Mouse (Mus musculus): ENCODE measurements at regions not wholly inside any gene's neighbourhood (a gene's known extent, or its start where the extent isn't known, plus 50 kb on each side); places are given as distances from the start of the nearest gene placed in this dataset.

DNA sequence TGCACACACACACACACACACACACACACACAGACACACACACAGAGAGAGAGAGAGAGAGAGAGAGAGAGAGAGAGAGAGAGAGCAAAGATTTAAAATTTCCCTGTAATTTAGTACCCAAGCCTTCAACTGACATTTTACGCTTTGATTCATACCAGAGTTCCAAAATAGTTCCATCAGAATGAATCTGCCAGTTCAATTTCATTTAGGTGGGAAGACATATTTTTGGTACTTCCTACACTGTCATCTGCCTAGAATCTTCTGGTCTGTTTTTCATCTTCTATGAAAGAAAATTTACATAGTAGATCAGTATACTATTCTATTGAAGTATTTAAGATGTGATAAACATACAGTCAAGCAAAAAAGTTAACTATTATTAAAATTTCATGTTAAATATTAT is 1177.4 kb downstream of the Zpld1 start:
- H3K36me3 ChIP-seq = no peaks in the 10 kb centered on the region

DNA sequence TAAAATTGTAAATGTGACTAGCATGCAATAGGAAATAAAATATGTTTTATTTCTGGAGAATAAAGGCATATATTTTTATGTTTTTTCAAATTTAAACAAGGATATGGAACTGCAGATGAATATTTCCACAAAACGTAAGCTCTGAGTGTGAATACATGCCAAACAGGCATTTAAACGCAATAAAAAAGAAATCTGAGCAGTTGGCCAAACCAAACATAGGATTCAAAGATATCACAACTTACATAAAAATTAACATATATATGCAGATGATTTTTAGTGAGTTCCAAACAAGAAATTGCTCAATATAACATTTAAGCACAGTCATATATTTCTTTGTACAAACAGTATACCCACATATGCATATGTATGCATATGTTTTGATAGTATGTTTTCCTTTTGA is 1199.1 kb downstream of the Zpld1 start:
- ATAC-seq (replicated peaks) = no peak
- no peak overlapping the region for H3K27ac ChIP-seq (replicated peaks)
- H3K9ac ChIP-seq (replicated peaks) = no peak overlapping the region
- H3K27me3 ChIP-seq = no peaks in the 10 kb centered on the region
- H3K36me3 ChIP-seq = no peaks in the 10 kb centered on the region
- H3K4me3 ChIP-seq = no peak overlapping the region
- 71% methylated on average over 2 of the region's 2 CpGs for WGBS
- no peaks in the 10 kb centered on the region for H3K9me3 ChIP-seq
- no peak overlapping the region for H3K4me2 ChIP-seq (replicated peaks)
- no peaks in the 10 kb centered on the region for H3K4me1 ChIP-seq

More for the DNA sequence above, 1177.4 kb downstream of the Zpld1 start:
- no peaks in the 10 kb centered on the region for H3K27me3 ChIP-seq
- WGBS = 97% methylated on average over 1 of the region's 1 CpGs
- no peaks in the 10 kb centered on the region for H3K9me3 ChIP-seq
- no peak overlapping the region for H3K9ac ChIP-seq (replicated peaks)
- H3K4me2 ChIP-seq (replicated peaks) = no peak overlapping the region
- ATAC-seq (replicated peaks) = no peak
- no peaks in the 10 kb centered on the region for H3K4me1 ChIP-seq
- H3K4me3 ChIP-seq = no peak overlapping the region
- no peak overlapping the region for H3K27ac ChIP-seq (replicated peaks)

DNA sequence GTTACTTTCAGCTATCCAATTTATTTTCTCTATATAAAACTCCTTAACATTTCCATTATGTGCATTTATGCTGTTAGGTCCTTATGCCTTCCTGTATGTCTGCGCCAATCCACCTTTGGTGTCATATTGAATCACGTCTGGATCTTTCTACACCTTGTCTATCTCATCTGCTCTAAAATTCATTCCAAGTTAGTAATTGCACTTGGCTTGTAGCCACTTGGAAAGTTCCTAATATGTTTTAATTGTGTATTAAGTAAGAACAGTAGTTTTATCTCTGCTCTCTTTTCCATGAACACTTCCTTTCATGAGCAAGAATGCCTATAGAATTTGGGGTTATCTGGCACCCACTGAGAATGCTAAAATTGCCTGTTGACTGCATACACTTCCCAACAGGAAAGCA is 1205.6 kb downstream of the Zpld1 start:
- Histone ChIP-seq H3K36me3 (no peaks in the 10 kb centered on the region), H3K9me3 (no peaks in the 10 kb centered on the region), H3K4me2 (replicated peaks) (no peak overlapping the region), H3K9ac (replicated peaks) (no peak overlapping the region), H3K4me1 (no peaks in the 10 kb centered on the region), H3K27me3 (no peaks in the 10 kb centered on the region), H3K27ac (replicated peaks) (no peak overlapping the region), H3K4me3 (no peak overlapping the region)
- no peak for ATAC-seq (replicated peaks)
- WGBS = 61% methylated on average over 2 of the region's 2 CpGs

DNA sequence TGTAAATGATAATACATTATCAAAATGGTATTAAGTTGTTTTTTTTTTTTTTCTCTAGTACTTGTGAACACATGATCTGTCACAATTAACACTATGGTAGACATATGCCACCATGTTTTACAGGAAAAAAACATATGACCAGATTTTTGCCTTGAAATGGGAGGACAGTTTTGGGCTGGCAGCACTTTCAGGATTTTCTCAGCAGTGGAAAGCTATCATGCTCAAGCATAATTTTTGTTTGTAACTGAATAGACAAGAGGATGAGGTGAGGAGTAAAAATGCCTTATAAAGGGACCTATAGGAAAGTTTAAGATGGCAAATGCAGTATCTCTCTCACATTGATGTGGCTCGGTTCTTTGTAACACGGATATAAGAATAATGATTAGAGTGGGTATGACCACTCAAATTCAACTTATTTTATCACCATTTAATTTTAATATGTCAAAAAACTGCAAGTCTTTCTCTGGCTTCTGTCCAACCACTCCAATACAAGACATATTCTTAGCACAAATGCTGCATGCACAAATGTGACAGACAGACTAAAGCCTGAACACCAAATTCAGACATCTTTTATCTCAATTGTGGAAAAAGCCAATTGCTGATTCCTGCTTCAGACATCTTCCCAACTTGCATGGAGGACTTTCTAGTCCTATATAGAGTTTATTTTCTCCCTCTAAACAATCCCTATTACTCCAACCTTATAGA is 1206.6 kb downstream of the Zpld1 start:
- H3K27ac ChIP-seq (replicated peaks) = peak overlapping the region; percentile 31; the same call in 1 of the 2 replicates
- H3K9ac ChIP-seq (replicated peaks) = no peak overlapping the region
- WGBS = 80% methylated on average over 2 of the region's 2 CpGs
- H3K4me3 ChIP-seq = no peak overlapping the region
- peak; percentile 53 for ATAC-seq (replicated peaks)
- H3K4me2 ChIP-seq (replicated peaks) = no peak overlapping the region
- no peaks in the 10 kb centered on the region for H3K9me3 ChIP-seq
- no peaks in the 10 kb centered on the region for H3K4me1 ChIP-seq
- no peaks in the 10 kb centered on the region for H3K27me3 ChIP-seq
- H3K36me3 ChIP-seq = no peaks in the 10 kb centered on the region

DNA sequence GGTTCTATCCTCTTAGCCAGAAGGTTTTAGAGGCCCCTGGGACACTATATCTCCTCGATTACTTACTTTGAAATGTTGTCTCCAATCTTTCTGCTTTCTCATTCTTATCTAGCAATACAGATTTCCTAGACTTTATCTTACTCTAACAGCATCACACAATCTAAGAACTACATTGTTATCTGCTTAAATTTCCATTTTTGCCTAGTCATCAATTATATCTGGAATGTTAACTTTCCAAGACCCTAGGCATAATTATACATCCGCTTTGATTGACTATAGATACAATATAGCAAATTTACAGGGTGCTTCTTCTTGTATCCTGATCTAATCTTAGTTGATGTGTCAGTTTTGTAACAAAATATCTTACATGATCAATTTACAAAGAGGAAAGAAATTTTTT is 1217.3 kb downstream of the Zpld1 start:
- no peaks in the 10 kb centered on the region for H3K9me3 ChIP-seq
- no peak overlapping the region for H3K4me3 ChIP-seq
- WGBS = 85% methylated on average over 2 of the region's 2 CpGs
- no peaks in the 10 kb centered on the region for H3K27me3 ChIP-seq
- H3K4me2 ChIP-seq (replicated peaks) = no peak overlapping the region
- no peak for ATAC-seq (replicated peaks)
- no peak overlapping the region for H3K9ac ChIP-seq (replicated peaks)
- no peaks in the 10 kb centered on the region for H3K36me3 ChIP-seq
- no peak overlapping the region for H3K27ac ChIP-seq (replicated peaks)
- no peaks in the 10 kb centered on the region for H3K4me1 ChIP-seq

GRCm38 (mm10) chr16:54047836-54048235 is 1250.0 kb downstream of the Zpld1 start:
- Histone ChIP-seq H3K36me3 (no peaks in the 10 kb centered on the region), H3K9ac (replicated peaks) (no peak overlapping the region), H3K27ac (replicated peaks) (no peak overlapping the region), H3K9me3 (no peaks in the 10 kb centered on the region), H3K4me2 (replicated peaks) (no peak overlapping the region), H3K4me3 (no peak overlapping the region), H3K4me1 (no peaks in the 10 kb centered on the region), H3K27me3 (no peaks in the 10 kb centered on the region)
- 88% methylated on average over 2 of the region's 2 CpGs for WGBS
- ATAC-seq (replicated peaks) = no peak

DNA sequence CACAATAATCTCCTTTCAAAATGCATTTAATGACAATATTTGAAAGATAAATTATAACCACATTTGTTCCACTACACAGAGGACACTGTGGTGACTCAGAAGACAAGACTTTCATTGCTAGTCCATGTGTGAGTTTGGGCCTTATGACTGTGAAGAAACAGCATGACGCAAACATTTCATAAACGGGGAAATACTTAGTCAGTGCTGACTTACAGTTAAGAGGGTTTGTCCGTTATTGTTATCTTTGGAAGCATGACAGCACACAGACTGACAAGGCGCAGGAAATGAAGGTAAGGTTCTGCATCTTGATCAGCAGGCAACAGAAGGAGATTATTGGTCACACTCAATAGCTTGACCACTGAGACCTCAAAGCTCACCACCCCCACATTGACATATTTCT is 1255.8 kb downstream of the Zpld1 start:
- Histone ChIP-seq H3K4me3 (no peak overlapping the region), H3K36me3 (no peaks in the 10 kb centered on the region), H3K4me2 (replicated peaks) (no peak overlapping the region), H3K27me3 (no peaks in the 10 kb centered on the region), H3K27ac (replicated peaks) (no peak overlapping the region), H3K4me1 (no peaks in the 10 kb centered on the region), H3K9me3 (no peaks in the 10 kb centered on the region), H3K9ac (replicated peaks) (no peak overlapping the region)
- 92% methylated on average over 4 of the region's 4 CpGs for whole genome bisulfite sequencing
- ATAC-seq (replicated peaks) = no peak

DNA sequence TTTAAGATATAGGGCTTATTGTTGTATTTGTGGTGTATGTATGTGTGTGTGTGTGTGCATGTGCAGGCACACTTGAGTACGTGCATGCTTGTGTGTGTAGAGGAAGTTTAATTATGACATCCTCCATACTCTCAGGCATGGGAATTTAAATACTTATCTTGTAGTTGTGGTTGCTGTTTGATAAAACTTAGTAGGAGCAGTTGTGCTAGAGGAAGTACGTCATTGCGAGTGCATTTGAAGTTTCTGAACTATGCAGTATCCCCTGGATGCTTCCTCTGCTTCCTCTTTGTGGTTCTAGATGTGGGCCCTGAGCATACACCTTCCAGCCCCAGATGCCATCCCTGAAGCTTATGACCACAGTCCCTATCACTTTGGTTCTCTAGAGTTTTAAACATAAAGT is 1281.5 kb downstream of the Zpld1 start:
- H3K27ac ChIP-seq (replicated peaks) = no peak overlapping the region
- WGBS = 94% methylated on average over 3 of the region's 3 CpGs
- ATAC-seq (replicated peaks) = no peak

DNA sequence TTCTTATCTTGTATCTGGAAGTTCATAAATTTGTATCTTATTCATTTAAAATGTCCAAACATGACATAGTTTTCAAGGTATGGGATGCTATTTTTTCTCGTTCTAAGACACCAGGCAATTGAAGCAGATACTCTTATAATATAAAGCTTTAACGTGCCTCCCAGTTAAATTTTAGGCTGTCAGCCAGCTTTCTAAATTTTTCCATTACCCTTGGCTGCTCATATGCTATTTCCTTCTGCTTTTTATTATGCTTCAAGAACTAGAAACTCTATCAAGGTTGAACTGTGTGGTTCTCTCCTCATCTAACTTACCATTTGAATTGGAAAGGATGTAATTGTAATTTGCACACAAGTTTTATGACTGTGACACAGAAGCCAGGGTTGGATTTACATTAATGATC is 1324.1 kb downstream of the Zpld1 start:
- ATAC-seq (replicated peaks) = no peak
- H3K27me3 ChIP-seq = no peaks in the 10 kb centered on the region
- no peaks in the 10 kb centered on the region for H3K4me1 ChIP-seq
- H3K9ac ChIP-seq (replicated peaks) = no peak overlapping the region
- whole genome bisulfite sequencing = 57% methylated on average over 2 of the region's 2 CpGs
- no peaks in the 10 kb centered on the region for H3K36me3 ChIP-seq
- no peaks in the 10 kb centered on the region for H3K9me3 ChIP-seq
- H3K4me2 ChIP-seq (replicated peaks) = no peak overlapping the region
- H3K4me3 ChIP-seq = no peak overlapping the region
- no peak overlapping the region for H3K27ac ChIP-seq (replicated peaks)

More for the DNA sequence above, 1281.5 kb downstream of the Zpld1 start:
- Histone ChIP-seq H3K4me1 (no peaks in the 10 kb centered on the region), H3K4me2 (replicated peaks) (no peak overlapping the region), H3K36me3 (no peaks in the 10 kb centered on the region), H3K27me3 (no peaks in the 10 kb centered on the region), H3K9me3 (no peaks in the 10 kb centered on the region), H3K4me3 (no peak overlapping the region), H3K9ac (replicated peaks) (no peak overlapping the region)

GRCm38 (mm10) chr16:53956646-53957045 is 1341.1 kb downstream of the Zpld1 start:
- H3K4me2 ChIP-seq (replicated peaks) = no peak overlapping the region
- ATAC-seq (replicated peaks) = no peak
- no peaks in the 10 kb centered on the region for H3K9me3 ChIP-seq
- no peaks in the 10 kb centered on the region for H3K27me3 ChIP-seq
- H3K36me3 ChIP-seq = no peaks in the 10 kb centered on the region
- H3K27ac ChIP-seq (replicated peaks) = no peak overlapping the region
- no peak overlapping the region for H3K4me3 ChIP-seq
- H3K4me1 ChIP-seq = no peaks in the 10 kb centered on the region
- no peak overlapping the region for H3K9ac ChIP-seq (replicated peaks)
- 64% methylated on average over 3 of the region's 3 CpGs for WGBS

- H3K4me3 ChIP-seq = no peak overlapping the region
- no peaks in the 10 kb centered on the region for H3K4me1 ChIP-seq
- H3K36me3 ChIP-seq = no peaks in the 10 kb centered on the region
- no peak overlapping the region for H3K27ac ChIP-seq (replicated peaks)
- H3K9me3 ChIP-seq = no peaks in the 10 kb centered on the region
- ATAC-seq (replicated peaks) = no peak
- H3K4me2 ChIP-seq (replicated peaks) = no peak overlapping the region
- no peaks in the 10 kb centered on the region for H3K27me3 ChIP-seq
- H3K9ac ChIP-seq (replicated peaks) = no peak overlapping the region
- WGBS = 84% methylated on average over 3 of the region's 3 CpGs
These were observed 1352.5 kb downstream of the Zpld1 start for GRCm38 (mm10) chr16:53945303-53945702.

DNA sequence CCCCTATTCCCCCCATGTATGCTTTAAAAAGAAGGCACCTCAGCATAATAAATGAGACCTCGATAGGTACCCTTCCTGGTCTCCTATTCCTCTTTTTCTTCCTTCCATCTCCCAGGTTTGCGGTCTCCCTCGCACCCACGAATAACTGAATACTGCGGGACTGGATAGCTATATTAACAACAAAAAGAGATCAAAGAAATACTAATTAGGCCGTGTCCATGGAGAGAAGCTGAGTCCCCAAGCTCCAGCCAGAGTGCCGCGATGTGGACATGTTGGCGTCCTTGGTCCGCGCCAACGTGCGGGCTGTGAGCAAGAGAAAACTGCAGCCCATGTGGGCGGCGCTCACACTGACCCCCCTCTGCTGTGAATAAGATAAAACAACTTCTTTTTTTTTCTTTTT is 1382.0 kb downstream of the Zpld1 start:
- Histone ChIP-seq H3K36me3 (no peaks in the 10 kb centered on the region), H3K4me3 (no peak overlapping the region), H3K27ac (replicated peaks) (no peak overlapping the region), H3K27me3 (no peaks in the 10 kb centered on the region), H3K9me3 (no peaks in the 10 kb centered on the region), H3K9ac (replicated peaks) (no peak overlapping the region), H3K4me2 (replicated peaks) (no peak overlapping the region), H3K4me1 (no peaks in the 10 kb centered on the region)
- 96% methylated on average over 15 of the region's 15 CpGs for WGBS
- ATAC-seq (replicated peaks) = no peak

DNA sequence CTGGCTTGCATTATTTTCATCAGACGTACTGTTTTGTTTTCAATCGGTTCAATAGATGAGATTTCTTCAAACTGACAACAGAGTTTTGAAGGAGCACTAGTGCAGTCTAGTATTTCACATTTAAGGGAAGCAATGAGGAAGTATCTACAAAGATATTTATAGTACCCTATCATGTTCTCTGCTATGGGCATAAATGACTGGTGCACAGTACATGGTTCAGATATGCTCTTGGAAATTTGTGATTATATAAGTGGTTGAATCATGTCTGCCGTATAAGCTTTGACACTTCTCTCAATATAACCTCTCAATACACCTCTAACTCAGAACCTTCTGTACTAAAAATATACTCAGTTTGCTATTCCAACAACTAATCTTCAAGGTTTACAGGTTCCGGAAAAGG is 1390.7 kb downstream of the Zpld1 start:
- 90% methylated on average over 4 of the region's 4 CpGs for WGBS
- H3K9me3 ChIP-seq = no peaks in the 10 kb centered on the region
- no peaks in the 10 kb centered on the region for H3K36me3 ChIP-seq
- H3K4me3 ChIP-seq = no peak overlapping the region
- no peaks in the 10 kb centered on the region for H3K27me3 ChIP-seq
- no peak for ATAC-seq (replicated peaks)
- H3K4me2 ChIP-seq (replicated peaks) = no peak overlapping the region
- no peak overlapping the region for H3K27ac ChIP-seq (replicated peaks)
- no peaks in the 10 kb centered on the region for H3K4me1 ChIP-seq
- no peak overlapping the region for H3K9ac ChIP-seq (replicated peaks)

All from forebrain, embryonic 15.5 days (tissue).